Mouse (Mus musculus) kidney, embryonic 14.5 days (tissue): ENCODE data around the gene Man1c1. TPM values are rescaled to one million over a fixed set of nuclear protein-coding genes. Genes with fewer than 3 reads are reported as not detected.

Experiments used
- ATAC-seq: fragments of 200-750 bp; cut with Nextera tagmentation; 2 replicates; pipeline ENCODE4 v1.8.0; 2017; ENCODE audit warnings: moderate number of reproducible peaks, mild to moderate bottlenecking, moderate TSS enrichment, moderate library complexity; ENCODE audit not compliant: low FRiP score, low TSS enrichment
- H3K27ac ChIP-seq: fragments of 300-500 bp; sonication (generic); 2 replicates; pipeline ENCODE4 v1.5.1; 2014; ENCODE audit warnings: low read depth, mild to moderate bottlenecking, low read length, moderate library complexity, mixed read lengths
- H3K27me3 ChIP-seq: fragments of 300-500 bp; sonication (generic); 2 replicates; pipeline ENCODE4 v1.6.1; 2014; ENCODE audit warnings: mild to moderate bottlenecking, low read length; ENCODE audit not compliant: control insufficient read depth, insufficient read depth
- H3K36me3 ChIP-seq: fragments of 300-500 bp; sonication (generic); 2 replicates; pipeline ENCODE4 v1.6.1; 2014; ENCODE audit warnings: low read length, mixed read lengths; ENCODE audit not compliant: control insufficient read depth, insufficient read depth
- H3K4me1 ChIP-seq: fragments of 300-500 bp; sonication (generic); 2 replicates; pipeline ENCODE4 v1.6.1; 2014; ENCODE audit warnings: low read length, mixed read lengths; ENCODE audit not compliant: control insufficient read depth, insufficient read depth
- H3K4me2 ChIP-seq: fragments of 300-500 bp; sonication (generic); replicated peaks from 2 replicates; pipeline ENCODE4 v1.6.1; 2014; ENCODE audit warnings: low read depth, mild to moderate bottlenecking, low read length
- H3K4me3 ChIP-seq: fragments of 300-500 bp; sonication (generic); 2 replicates; pipeline ENCODE4 v1.5.1; 2014; ENCODE audit warnings: mild to moderate bottlenecking, low read length
- H3K9ac ChIP-seq: fragments of 300-500 bp; sonication (generic); 2 replicates; pipeline ENCODE4 v1.6.1; 2014; ENCODE audit warnings: low read depth, mild to moderate bottlenecking, low read length, moderate library complexity
- H3K9me3 ChIP-seq: fragments of 300-500 bp; sonication (generic); 2 replicates; pipeline ENCODE4 v1.6.1; 2016; ENCODE audit warnings: low read length; ENCODE audit not compliant: control insufficient read depth
- WGBS: fragments of 180-500 bp; shearing (Covaris S2); extraction: QIAGEN DNeasy Blood & Tissue Kit; methylation state at CpG from one replicate; pipeline ENCODE4 v1.1.7; 2014; 5-methylcytosine and 5-hydroxymethylcytosine counted together
- polyA plus RNA-seq: library from polyadenylated mRNA; unstranded; fragments of >200 nt; fragmentation: Nextera tagmentation; extraction: Ambion mirVana; gene quantifications from 2 replicates; pipeline ENCODE4 v1.2.1, GENCODE M21; 2014

The Man1c1 gene
- polyA plus RNA-seq, 1 experiment from 2014 or later, result 5.3 TPM

DNA sequence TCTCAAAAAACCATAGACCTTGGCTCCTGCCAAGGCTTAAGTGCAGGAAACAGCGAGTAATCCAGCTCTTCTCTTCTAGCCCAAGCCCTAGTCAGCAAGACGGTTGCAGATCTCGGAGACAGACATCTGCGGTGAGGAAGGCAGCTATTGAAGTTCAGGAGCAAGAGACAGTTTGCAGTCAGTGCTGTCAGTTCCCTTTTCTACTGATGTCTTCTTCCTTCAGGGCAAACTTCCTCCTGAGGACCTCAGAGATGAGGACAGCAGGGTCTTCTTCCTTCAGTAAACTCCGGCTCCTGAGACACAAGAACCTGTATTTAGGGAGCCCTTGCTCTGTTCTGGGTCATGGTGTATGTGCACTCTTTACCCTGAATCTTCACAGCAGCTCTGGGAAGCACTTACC, 177.9 kb downstream of the Man1c1 start:
- 86% methylated on average over 5 of the region's 5 CpGs for WGBS
- Histone ChIP-seq H3K36me3 (peaks cover 84% of the 10 kb centered on the region), H3K4me3 (no peak overlapping the region), H3K9me3 (no peaks in the 10 kb centered on the region), H3K4me2 (no peak overlapping the region), H3K9ac (no peak overlapping the region), H3K27me3 (no peaks in the 10 kb centered on the region), H3K4me1 (no peaks in the 10 kb centered on the region), H3K27ac (no peak overlapping the region)
- ATAC-seq, result no peak

GRCm38 (mm10) chr4:134525806-134526205, 178.3 kb downstream of the Man1c1 start:
- Histone ChIP-seq H3K36me3 (peaks cover 80% of the 10 kb centered on the region), H3K4me2 (no peak overlapping the region), H3K4me3 (no peak overlapping the region), H3K9ac (no peak overlapping the region), H3K4me1 (no peaks in the 10 kb centered on the region), H3K9me3 (no peaks in the 10 kb centered on the region), H3K27ac (no peak overlapping the region), H3K27me3 (no peaks in the 10 kb centered on the region)
- ATAC-seq, result no peak
- WGBS, result 86% methylated on average over 5 of the region's 5 CpGs

GRCm38 (mm10) chr4:134523447-134523846, 180.6 kb downstream of the Man1c1 start:
- Histone ChIP-seq H3K27me3 (no peaks in the 10 kb centered on the region), H3K4me2 (no peak overlapping the region), H3K9ac (no peak overlapping the region), H3K36me3 (peaks cover 64% of the 10 kb centered on the region), H3K4me1 (no peaks in the 10 kb centered on the region), H3K4me3 (no peak overlapping the region), H3K27ac (no peak overlapping the region), H3K9me3 (no peaks in the 10 kb centered on the region)
- ATAC-seq, result no peak
- WGBS, result 90% methylated on average over 4 of the region's 4 CpGs

GRCm38 (mm10) chr4:134519281-134519680, 184.8 kb downstream of the Man1c1 start:
- no peak overlapping the region for H3K4me3 ChIP-seq
- no peak overlapping the region for H3K27ac ChIP-seq
- ATAC-seq, result no peak
- no peak overlapping the region for H3K4me2 ChIP-seq
- H3K9me3 ChIP-seq, result no peaks in the 10 kb centered on the region
- 0 out of 2 replicates have a peak, but pooled peaks cover 4% of the 10 kb centered on the region for H3K4me1 ChIP-seq
- peaks cover 27% of the 10 kb centered on the region for H3K36me3 ChIP-seq
- no peak overlapping the region for H3K9ac ChIP-seq
- no peaks in the 10 kb centered on the region for H3K27me3 ChIP-seq

- 98% methylated on average over 4 of the region's 4 CpGs for WGBS
- Histone ChIP-seq H3K9ac (no peak overlapping the region), H3K4me3 (no peak overlapping the region), H3K27me3 (no peaks in the 10 kb centered on the region), H3K4me2 (no peak overlapping the region), H3K27ac (no peak overlapping the region), H3K9me3 (no peaks in the 10 kb centered on the region), H3K36me3 (peaks cover 19% of the 10 kb centered on the region), H3K4me1 (0 out of 2 replicates have a peak, but pooled peaks cover 4% of the 10 kb centered on the region)
- no peak for ATAC-seq
These were observed 185.5 kb downstream of the Man1c1 start for GRCm38 (mm10) chr4:134518541-134518940.

GRCm38 (mm10) chr4:134517719-134518118, 186.4 kb downstream of the Man1c1 start:
- Histone ChIP-seq H3K27ac (no peak overlapping the region), H3K27me3 (no peaks in the 10 kb centered on the region), H3K9ac (no peak overlapping the region), H3K4me2 (no peak overlapping the region), H3K36me3 (peaks cover 14% of the 10 kb centered on the region), H3K4me1 (peaks cover 5% of the 10 kb centered on the region), H3K4me3 (no peak overlapping the region), H3K9me3 (no peaks in the 10 kb centered on the region)
- 86% methylated on average over 10 of the region's 10 CpGs for WGBS
- ATAC-seq, result no peak

GRCm38 (mm10) chr4:134516981-134517380, 187.1 kb downstream of the Man1c1 start:
- no peak overlapping the region for H3K4me2 ChIP-seq
- H3K36me3 ChIP-seq, result peaks cover 12% of the 10 kb centered on the region
- H3K27ac ChIP-seq, result no peak overlapping the region
- 76% methylated on average over 8 of the region's 8 CpGs for WGBS
- peaks cover 10% of the 10 kb centered on the region for H3K4me1 ChIP-seq
- H3K4me3 ChIP-seq, result no peak overlapping the region
- ATAC-seq, result no peak
- no peak overlapping the region for H3K9ac ChIP-seq
- H3K27me3 ChIP-seq, result no peaks in the 10 kb centered on the region
- H3K9me3 ChIP-seq, result no peaks in the 10 kb centered on the region

- Histone ChIP-seq H3K4me2 (no peak overlapping the region), H3K9ac (no peak overlapping the region), H3K36me3 (0 out of 2 replicates have a peak, but pooled peaks cover 6% of the 10 kb centered on the region), H3K27ac (no peak overlapping the region), H3K27me3 (no peaks in the 10 kb centered on the region), H3K4me1 (peaks cover 17% of the 10 kb centered on the region), H3K9me3 (no peaks in the 10 kb centered on the region), H3K4me3 (no peak overlapping the region)
- WGBS, result 83% methylated on average over 7 of the region's 7 CpGs
- no peak for ATAC-seq
These were observed 188.5 kb downstream of the Man1c1 start for GRCm38 (mm10) chr4:134515614-134516013.

GRCm38 (mm10) chr4:134514309-134514930, 189.7 kb downstream of the Man1c1 start:
- Histone ChIP-seq H3K36me3 (no peaks in the 10 kb centered on the region), H3K4me1 (peaks cover 17% of the 10 kb centered on the region), H3K27ac (no peak overlapping the region), H3K4me2 (no peak overlapping the region), H3K4me3 (no peak overlapping the region), H3K27me3 (no peaks in the 10 kb centered on the region), H3K9me3 (no peaks in the 10 kb centered on the region), H3K9ac (no peak overlapping the region)
- WGBS, result 84% methylated on average over 11 of the region's 11 CpGs
- ATAC-seq, result no peak
